Mouse (Mus musculus) hindbrain, embryonic 14.5 days (tissue): ENCODE measurements around the gene Atp13a3. TPM values are rescaled to one million over a fixed set of nuclear protein-coding genes. Genes with fewer than 3 reads are reported as not detected.

Experiments used
- ATAC-seq: fragments of 200-750 bp; cut with Nextera tagmentation; 2 replicates; pipeline ENCODE4 v1.8.0; 2017; ENCODE audit warnings: moderate number of reproducible peaks, mild to moderate bottlenecking, moderate TSS enrichment, moderate library complexity; ENCODE audit not compliant: low FRiP score
- DNase-seq: peaks from one replicate; pipeline ENCODE4 v3.0.0-alpha.2; 2015; ENCODE audit warnings: low spot score
- H3K27ac ChIP-seq: fragments of 300-500 bp; sonication (generic); 2 replicates; pipeline ENCODE4 v1.5.1; 2014; ENCODE audit warnings: mild to moderate bottlenecking, moderate library complexity
- H3K27me3 ChIP-seq: fragments of 300-500 bp; sonication (generic); 2 replicates; pipeline ENCODE4 v1.6.1; 2014; ENCODE audit warnings: mild to moderate bottlenecking, low read length, mixed read lengths; ENCODE audit not compliant: control insufficient read depth, insufficient read depth
- H3K36me3 ChIP-seq: fragments of 300-500 bp; sonication (generic); replicated peaks from 2 replicates; pipeline ENCODE4 v1.6.1; 2014; ENCODE audit not compliant: control insufficient read depth, insufficient read depth
- H3K4me1 ChIP-seq: fragments of 300-500 bp; sonication (generic); replicated peaks from 2 replicates; pipeline ENCODE4 v1.6.1; 2014; ENCODE audit warnings: antibody characterized with exemption, low read length, mixed read lengths; ENCODE audit not compliant: control insufficient read depth, insufficient read depth
- H3K4me2 ChIP-seq: fragments of 300-500 bp; sonication (generic); replicated peaks from 2 replicates; pipeline ENCODE4 v1.6.1; 2014; ENCODE audit warnings: mild to moderate bottlenecking, moderate library complexity
- H3K4me3 ChIP-seq: fragments of 300-500 bp; sonication (generic); replicated peaks from 2 replicates; pipeline ENCODE4 v1.5.1; 2014; ENCODE audit warnings: mild to moderate bottlenecking, low read length
- H3K9ac ChIP-seq: fragments of 300-500 bp; sonication (generic); 2 replicates; pipeline ENCODE4 v1.6.1; 2014
- H3K9me3 ChIP-seq: fragments of 300-500 bp; sonication (generic); 2 replicates; pipeline ENCODE4 v1.6.1; 2016; ENCODE audit warnings: low read length; ENCODE audit not compliant: control insufficient read depth
- WGBS: fragments of 180-500 bp; shearing (Covaris S2); extraction: QIAGEN DNeasy Blood & Tissue Kit; methylation state at CpG from one replicate; pipeline ENCODE4 v1.1.7; 2014; 5-methylcytosine and 5-hydroxymethylcytosine counted together
- polyA plus RNA-seq: library from polyadenylated mRNA; unstranded; fragments of >200 nt; fragmentation: Nextera tagmentation; extraction: Ambion mirVana; gene quantifications from 2 replicates; pipeline ENCODE4 v1.2.1, GENCODE M21; 2014

Atp13a3 gene
- polyA plus RNA-seq, 1 experiment from 2014 or later, result 13.4 TPM

GRCm38 (mm10) chr16:30299711-30300277, 106.0 kb downstream of the Atp13a3 start:
- no peaks in the 10 kb centered on the region for H3K36me3 ChIP-seq
- DNase-seq, result no peak
- WGBS, result 75% methylated on average over 10 of the region's 10 CpGs

GRCm38 (mm10) chr16:30297450-30297849, 108.3 kb downstream of the Atp13a3 start:
- no peak for ATAC-seq
- Histone ChIP-seq H3K27ac (no peak overlapping the region), H3K4me3 (no peak overlapping the region), H3K9ac (no peak overlapping the region), H3K9me3 (no peaks in the 10 kb centered on the region), H3K36me3 (no peaks in the 10 kb centered on the region), H3K4me2 (no peak overlapping the region), H3K27me3 (no peaks in the 10 kb centered on the region), H3K4me1 (no peaks in the 10 kb centered on the region)
- DNase-seq, result no peak
- 86% methylated on average over 7 of the region's 7 CpGs for WGBS

More at GRCm38 (mm10) chr16:30299711-30300277, 106.0 kb downstream of the Atp13a3 start:
- ATAC-seq, result no peak
- Histone ChIP-seq H3K9ac (no peak overlapping the region), H3K9me3 (no peaks in the 10 kb centered on the region), H3K27me3 (peaks cover 9% of the 10 kb centered on the region; the same call in 1 of the 2 replicates), H3K4me1 (no peaks in the 10 kb centered on the region), H3K27ac (no peak overlapping the region), H3K4me3 (no peak overlapping the region), H3K4me2 (no peak overlapping the region)

DNA sequence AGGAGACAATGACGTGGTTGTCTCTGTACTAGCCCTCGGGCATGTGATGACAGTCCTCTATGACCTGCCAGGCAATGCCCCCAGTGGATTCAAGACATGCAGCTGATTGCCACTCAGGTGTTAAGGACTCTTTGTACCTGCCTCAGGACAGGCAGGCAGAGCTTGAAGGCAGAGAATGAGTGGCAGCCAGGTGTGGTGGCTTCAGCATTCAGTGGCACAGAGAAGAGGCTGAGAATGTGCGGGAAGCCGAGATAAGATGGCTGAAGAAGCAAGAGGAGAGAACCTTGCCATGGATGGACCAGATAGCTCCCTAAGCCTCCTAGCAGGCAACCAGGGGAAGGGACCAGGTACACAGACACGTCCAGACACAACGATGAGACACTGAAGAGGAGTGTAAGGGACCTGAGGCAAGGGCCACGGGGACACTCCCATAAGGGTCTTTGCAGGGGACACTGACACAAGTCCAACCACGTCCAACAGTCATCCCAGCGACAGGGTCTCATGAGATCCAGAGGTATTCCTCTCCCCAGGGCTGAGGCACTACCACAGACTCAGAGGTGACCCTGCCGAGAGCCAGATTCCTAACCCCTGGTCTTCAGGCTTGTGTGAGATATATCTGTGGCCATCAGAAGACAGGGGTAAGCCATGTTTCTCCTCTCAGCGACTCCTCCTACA, 109.0 kb downstream of the Atp13a3 start:
- H3K4me1 ChIP-seq, result no peaks in the 10 kb centered on the region
- H3K9ac ChIP-seq, result no peak overlapping the region
- H3K27ac ChIP-seq, result no peak overlapping the region
- DNase-seq (no peak), ATAC-seq (no peak)
- no peak overlapping the region for H3K4me3 ChIP-seq
- H3K27me3 ChIP-seq, result no peaks in the 10 kb centered on the region
- no peak overlapping the region for H3K4me2 ChIP-seq
- H3K9me3 ChIP-seq, result no peaks in the 10 kb centered on the region
- 88% methylated on average over 11 of the region's 11 CpGs for WGBS
- H3K36me3 ChIP-seq, result no peaks in the 10 kb centered on the region

DNA sequence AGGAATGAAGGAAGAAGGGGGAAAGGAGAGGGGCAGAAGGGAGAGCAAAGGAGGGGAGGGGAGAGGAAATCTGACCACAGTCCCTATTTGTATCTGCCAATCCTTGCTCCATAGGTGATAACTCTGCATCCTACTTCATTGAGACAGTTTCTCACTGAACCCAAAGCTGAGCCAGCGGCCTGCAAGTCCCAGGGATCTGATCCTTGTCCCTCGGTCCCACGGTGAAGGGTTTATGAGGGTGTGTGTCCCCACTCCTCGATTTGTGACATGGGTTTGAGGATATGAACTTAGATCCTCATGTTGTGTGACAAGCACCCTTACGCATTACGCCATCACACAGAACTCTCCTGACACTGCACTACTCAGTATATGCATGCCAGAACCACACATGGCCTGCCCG, 110.7 kb downstream of the Atp13a3 start:
- H3K9me3 ChIP-seq, result no peaks in the 10 kb centered on the region
- no peak for ATAC-seq
- H3K4me1 ChIP-seq, result no peaks in the 10 kb centered on the region
- no peak overlapping the region for H3K9ac ChIP-seq
- no peak overlapping the region for H3K4me2 ChIP-seq
- no peaks in the 10 kb centered on the region for H3K27me3 ChIP-seq
- WGBS, result 86% methylated on average over 7 of the region's 7 CpGs
- no peak overlapping the region for H3K27ac ChIP-seq
- no peak for DNase-seq
- no peak overlapping the region for H3K4me3 ChIP-seq
- H3K36me3 ChIP-seq, result no peaks in the 10 kb centered on the region

GRCm38 (mm10) chr16:30290436-30290835, 115.3 kb downstream of the Atp13a3 start:
- 70% methylated on average over 6 of the region's 6 CpGs for WGBS
- no peak for DNase-seq
- H3K4me2 ChIP-seq, result no peak overlapping the region
- no peaks in the 10 kb centered on the region for H3K36me3 ChIP-seq
- H3K27ac ChIP-seq, result no peak overlapping the region
- no peak overlapping the region for H3K9ac ChIP-seq
- no peak overlapping the region for H3K4me3 ChIP-seq
- no peaks in the 10 kb centered on the region for H3K27me3 ChIP-seq
- no peaks in the 10 kb centered on the region for H3K4me1 ChIP-seq
- H3K9me3 ChIP-seq, result no peaks in the 10 kb centered on the region
- ATAC-seq, result no peak

GRCm38 (mm10) chr16:30285701-30286100, 120.1 kb downstream of the Atp13a3 start:
- Histone ChIP-seq H3K36me3 (no peaks in the 10 kb centered on the region), H3K27me3 (peaks cover 44% of the 10 kb centered on the region), H3K9ac (no peak overlapping the region), H3K27ac (no peak overlapping the region), H3K4me1 (0 out of 2 replicates have a peak, but pooled peaks cover 7% of the 10 kb centered on the region), H3K4me2 (no peak overlapping the region), H3K9me3 (no peaks in the 10 kb centered on the region), H3K4me3 (no peak overlapping the region)
- DNase-seq (no peak), ATAC-seq (no peak)
- WGBS, result 58% methylated on average over 4 of the region's 4 CpGs

GRCm38 (mm10) chr16:30283743-30284337, 121.9 kb downstream of the Atp13a3 start:
- 0 out of 2 replicates have a peak overlapping the region, but pooled peaks have one; percentile 3 for H3K9ac ChIP-seq
- peak; percentile 73 for DNase-seq
- H3K4me1 ChIP-seq, result 0 out of 2 replicates have a peak, but pooled peaks cover 7% of the 10 kb centered on the region
- H3K27me3 ChIP-seq, result peaks cover 44% of the 10 kb centered on the region
- peak; percentile 42 for ATAC-seq
- 0 out of 2 replicates have a peak overlapping the region, but pooled peaks have one; percentile 1 for H3K4me3 ChIP-seq
- no peak overlapping the region for H3K27ac ChIP-seq
- no peaks in the 10 kb centered on the region for H3K9me3 ChIP-seq
- peak overlapping the region; percentile 49 for H3K4me2 ChIP-seq
- no peaks in the 10 kb centered on the region for H3K36me3 ChIP-seq
- 2% methylated on average over 15 of the region's 15 CpGs for WGBS

DNA sequence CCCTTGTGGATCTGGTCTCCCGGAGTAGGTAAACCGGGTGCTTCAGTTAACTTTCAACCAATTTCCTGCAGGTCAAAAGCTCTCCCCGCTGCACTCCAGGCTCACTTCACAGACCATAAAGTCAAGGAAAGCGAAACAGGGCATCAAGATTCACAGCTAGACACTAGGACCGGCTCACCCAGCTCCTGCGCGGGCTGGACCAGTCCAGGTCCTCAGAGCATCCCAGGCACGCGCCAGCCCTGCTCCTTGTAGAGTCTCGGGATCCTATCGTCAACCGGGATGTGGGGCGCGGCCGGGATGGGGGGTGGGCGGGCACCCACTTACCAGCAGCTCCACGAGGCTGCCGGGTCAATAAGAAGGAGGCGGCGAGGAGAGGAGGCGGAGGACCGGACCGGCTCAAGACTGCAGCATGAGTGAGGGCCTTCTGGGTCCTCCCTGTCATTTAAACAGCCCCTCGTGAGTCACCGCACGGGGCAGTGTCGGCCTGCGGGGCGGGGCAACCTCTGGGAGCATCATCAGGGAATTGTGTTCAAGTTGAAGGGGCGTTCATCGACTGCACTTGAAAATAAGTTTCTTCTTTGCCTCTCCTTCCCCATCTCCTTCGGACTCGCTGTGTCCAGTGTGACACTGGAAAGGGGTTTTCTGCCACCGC, 122.8 kb downstream of the Atp13a3 start, which contains the start of gene Lrrc15:
Gene Lrrc15 (minus strand): TSS at position 413 of the 652 bp plus-strand sequence.
- H3K36me3 ChIP-seq, result no peaks in the 10 kb centered on the region
- no peaks in the 10 kb centered on the region for H3K9me3 ChIP-seq
- H3K27ac ChIP-seq, result no peak within 1 kb of the TSS
- peak within 1 kb of the TSS; percentile 20 for H3K4me3 ChIP-seq
- ATAC-seq (0 out of 2 replicates have a peak, but pooled peaks have one; percentile 37), DNase-seq (no peak)
- peak within 1 kb of the TSS; percentile 20; the same call in 1 of the 2 replicates for H3K9ac ChIP-seq
- H3K4me2 ChIP-seq, result peak within 1 kb of the TSS; percentile 49
- H3K4me1 ChIP-seq, result 0 out of 2 replicates have a peak, but pooled peaks cover 7% of the 10 kb centered on the region
- peaks cover 44% of the 10 kb centered on the region for H3K27me3 ChIP-seq
- 7% methylated on average over 34 of the region's 34 CpGs for WGBS
